Mouse (Mus musculus) frontal cortex, adult 2 months (tissue): ENCODE measurements around the gene Ugt2a1. TPM values are rescaled to one million over a fixed set of nuclear protein-coding genes. Genes with fewer than 3 reads are reported as not detected.

ENCODE experiments used
- polyA plus RNA-seq: library from polyadenylated mRNA; depleted of rRNA; stranded (reverse); fragments of >200 nt; gene quantifications from 2 replicates; pipeline ENCODE4 v1.2.3, GENCODE M21; 2012; rRNA removed

Gene Ugt2a1
- polyA plus RNA-seq, 1 experiment, result 0.24 TPM

Other genes with a start within 250 kb of the Ugt2a1 start
- gene Ugt2b37, start 236.1 kb downstream of the Ugt2a1 start, polyA plus RNA-seq, result not detected in 2 replicates
- not detected in 2 replicates for gene Ugt2a3, start 153.7 kb downstream of the Ugt2a1 start, polyA plus RNA-seq
- gene Ugt2b38, start 66.7 kb downstream of the Ugt2a1 start, polyA plus RNA-seq, result not detected in 2 replicates
- 0.74 TPM in 1 of 2 replicates, not detected in the other for gene Ugt2a2, start 8.6 kb downstream of the Ugt2a1 start, polyA plus RNA-seq
- gene Gm43638, start 4.1 kb downstream of the Ugt2a1 start, polyA plus RNA-seq, result not detected in 2 replicates
- not detected in 2 replicates for gene Sult1b1, start 47.3 kb upstream of the Ugt2a1 start, polyA plus RNA-seq
- gene Sult1d1, start 78.2 kb upstream of the Ugt2a1 start, polyA plus RNA-seq, result 0.18 and 0.42 TPM in 2 replicates
- gene Sult1e1, start 100.7 kb upstream of the Ugt2a1 start, polyA plus RNA-seq, result 0.11 TPM in 1 of 2 replicates, not detected in the other
- gene Csn1s1, start 175.3 kb upstream of the Ugt2a1 start, polyA plus RNA-seq, result not detected in 2 replicates
- gene Csn2, start 208.8 kb upstream of the Ugt2a1 start, polyA plus RNA-seq, result not detected in 2 replicates